Mouse (Mus musculus) layer of hippocampus, postnatal 36 days (tissue): ENCODE measurements at regions not wholly inside any gene's neighbourhood (a gene's known extent, or its start where the extent isn't known, plus 50 kb on each side); places are given as distances from the start of the nearest gene placed in this dataset.

Experiments
- DNase-seq, 2 experiments: peaks; one replicate each; pipeline ENCODE4 v3.0.0; 2022

DNA sequence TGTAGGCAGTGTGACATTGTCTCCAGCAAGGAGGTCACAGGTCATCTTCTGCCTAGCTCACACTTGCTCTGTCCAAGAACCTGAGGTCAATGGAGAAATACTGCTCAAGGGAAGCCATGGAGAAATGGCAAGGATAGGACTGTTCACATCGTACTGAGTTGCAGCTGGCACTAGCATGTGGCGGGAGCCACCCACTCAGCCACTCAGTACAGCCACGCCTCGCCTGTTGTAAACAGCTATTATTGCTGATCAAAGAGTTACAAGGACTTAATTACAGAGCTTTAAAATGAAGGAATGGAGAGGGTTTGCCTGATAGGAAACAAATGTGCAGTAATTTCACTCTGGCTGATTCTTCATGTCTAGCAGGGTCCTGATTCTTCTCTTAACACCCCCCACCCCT is 64.8 kb downstream of the Dll1 start:
- peak in 1 of 2 experiments; percentile 21 for DNase-seq

DNA sequence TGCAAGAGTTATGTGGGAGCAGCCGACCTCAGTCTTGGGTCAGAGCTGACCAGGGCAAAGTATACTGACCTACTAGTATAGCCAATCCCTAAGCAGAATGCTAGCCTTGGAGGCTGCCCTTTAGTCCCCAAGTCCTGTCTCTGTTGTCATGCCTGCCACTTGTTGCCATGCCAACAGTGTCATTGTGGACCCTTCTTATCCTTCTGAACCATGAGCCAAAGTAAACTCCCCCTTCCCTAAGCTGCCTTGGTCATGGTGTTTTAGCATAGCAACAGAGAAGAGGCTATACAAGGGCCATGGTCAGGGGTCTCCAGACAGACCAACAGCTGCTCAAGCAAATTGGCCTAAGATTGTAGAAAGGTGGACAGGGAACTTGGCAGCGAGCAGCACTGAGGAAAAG is 66.2 kb downstream of the Dll1 start:
- DNase-seq, result no peak

DNA sequence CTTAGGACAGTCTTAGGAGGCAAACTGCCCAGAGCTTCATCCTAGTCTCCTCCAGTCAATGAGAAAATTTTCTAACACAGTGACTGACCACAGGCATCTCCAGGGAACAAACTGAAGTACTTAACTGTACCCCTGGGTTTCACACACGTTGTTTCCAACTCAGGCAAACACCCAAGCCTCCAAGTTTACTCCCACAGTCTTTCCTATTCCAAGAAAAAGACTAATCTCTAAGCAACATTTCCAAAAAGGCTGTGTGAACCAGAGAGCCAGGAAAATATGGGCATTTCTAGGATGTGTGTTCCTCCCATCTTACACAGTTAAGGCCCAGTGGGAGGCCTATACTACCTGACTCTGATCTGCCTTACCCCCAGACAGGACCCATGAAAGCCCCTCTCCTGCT is 74.6 kb downstream of the Dll1 start:
- no peak for DNase-seq

DNA sequence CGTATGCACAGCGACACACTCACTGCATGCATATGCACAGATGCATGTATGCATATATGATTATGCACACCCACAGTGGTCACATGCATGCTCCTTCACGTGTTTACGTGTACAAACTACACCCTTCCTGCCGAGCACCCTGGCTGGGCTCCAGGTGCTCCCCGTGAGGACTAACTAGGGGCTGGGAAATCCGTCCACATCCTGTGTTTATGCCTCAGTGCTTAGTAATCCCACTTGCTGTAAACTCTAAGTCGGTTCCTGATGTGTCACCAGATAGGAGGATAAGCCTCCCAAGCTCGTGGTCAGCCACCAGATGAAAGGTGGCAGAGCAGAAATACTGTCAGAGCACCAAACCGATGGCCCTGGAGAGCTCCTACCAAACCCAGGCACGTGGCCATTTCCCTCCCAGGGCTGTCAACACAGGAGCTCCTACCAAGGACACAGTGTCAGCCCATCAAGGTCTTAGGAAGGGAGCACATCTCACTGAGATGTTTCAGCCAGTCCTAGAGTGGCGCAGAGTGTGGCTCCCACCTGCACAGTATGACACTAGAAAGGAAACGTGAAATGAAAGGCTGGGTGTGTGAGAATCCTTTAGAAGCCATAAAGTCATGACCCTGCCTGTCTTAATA is 76.8 kb downstream of the Dll1 start:
- no peak for DNase-seq

DNA sequence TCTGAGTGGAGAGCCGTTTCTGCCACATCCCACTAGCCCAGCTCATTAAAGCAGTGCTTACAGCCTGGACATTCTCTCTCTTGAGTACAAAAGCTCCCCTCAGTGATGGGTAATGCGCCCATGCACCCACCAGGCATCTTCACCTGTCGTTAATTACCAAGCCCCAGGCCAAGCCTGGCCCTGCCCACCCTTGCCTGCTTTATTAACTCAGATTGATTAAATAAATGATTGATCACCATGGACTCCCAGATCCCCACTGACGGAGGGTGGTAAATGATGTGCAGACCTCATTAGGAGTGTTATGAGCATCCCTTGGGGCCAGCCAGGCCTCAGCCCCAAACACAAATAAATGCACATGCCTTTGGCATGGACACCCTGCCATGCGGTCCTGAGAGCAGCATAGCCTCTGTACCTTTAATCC is 82.5 kb downstream of the Dll1 start:
- no peak for DNase-seq

DNA sequence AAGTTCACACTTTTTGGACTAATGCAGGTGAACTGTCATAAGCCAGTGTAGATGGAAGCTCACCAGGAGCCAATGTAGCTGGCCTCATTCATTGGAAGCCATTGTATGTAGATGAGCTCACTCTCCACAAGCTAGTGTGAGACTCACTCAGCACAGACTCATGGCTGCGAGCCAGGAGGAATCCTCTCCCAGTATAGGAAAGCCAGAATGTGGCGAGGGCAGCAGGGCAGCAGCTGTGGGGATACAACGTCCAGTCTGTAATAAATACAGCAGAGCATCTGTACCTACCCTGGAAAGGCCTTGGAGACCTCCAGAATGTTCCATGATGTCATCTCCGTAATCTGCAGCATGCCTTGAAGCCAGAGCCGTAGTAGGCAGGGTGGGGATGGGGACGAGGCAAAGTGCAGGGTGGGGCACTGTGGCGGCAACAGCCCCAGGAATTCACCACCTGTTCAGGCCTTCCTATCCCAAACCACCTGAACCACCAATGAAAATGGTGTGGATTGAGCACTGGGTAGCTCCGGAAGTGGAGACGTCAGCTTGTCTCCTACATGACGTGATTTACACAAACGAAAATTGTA is 84.1 kb downstream of the Dll1 start:
- DNase-seq, result no peak

DNA sequence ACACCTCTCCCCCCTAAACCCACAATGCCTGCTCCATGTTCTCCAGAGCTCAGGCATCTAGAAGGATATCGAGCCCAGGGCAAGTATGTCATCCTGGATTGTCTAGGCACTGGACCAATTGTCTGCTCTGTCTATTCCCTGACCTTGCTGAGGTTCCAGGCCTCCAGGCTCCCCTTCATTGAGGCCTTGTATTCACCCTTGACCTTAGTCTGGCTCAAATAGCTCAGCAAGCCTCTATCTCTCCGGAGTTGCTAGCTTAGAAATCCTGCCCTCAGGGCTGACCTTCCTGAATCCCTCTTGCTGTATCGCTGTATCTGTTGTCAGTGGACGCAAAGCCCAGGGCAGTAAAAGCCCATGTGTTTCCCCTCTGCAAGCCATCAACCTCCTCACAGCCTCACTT is 85.0 kb downstream of the Dll1 start:
- no peak for DNase-seq

DNA sequence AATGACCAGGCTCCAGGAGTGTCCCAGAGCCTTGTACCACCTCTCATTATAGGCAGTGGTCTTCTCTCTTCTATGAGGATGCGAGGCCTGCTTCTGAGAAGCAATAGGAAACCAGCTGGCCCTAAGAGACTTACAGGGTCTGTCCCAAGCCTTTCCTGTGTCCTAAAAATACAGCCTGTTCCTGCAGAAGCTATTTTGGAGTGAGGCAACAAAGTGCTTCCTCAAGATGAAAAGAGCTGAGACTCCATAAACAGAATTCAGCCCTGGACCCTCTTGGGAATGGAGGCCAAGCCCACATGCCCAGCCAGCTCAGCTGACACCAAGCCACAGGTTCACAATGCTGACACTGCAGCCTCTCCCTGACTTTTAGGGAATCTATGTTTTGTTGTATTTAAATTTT is 86.3 kb downstream of the Dll1 start:
- no peak for DNase-seq

DNA sequence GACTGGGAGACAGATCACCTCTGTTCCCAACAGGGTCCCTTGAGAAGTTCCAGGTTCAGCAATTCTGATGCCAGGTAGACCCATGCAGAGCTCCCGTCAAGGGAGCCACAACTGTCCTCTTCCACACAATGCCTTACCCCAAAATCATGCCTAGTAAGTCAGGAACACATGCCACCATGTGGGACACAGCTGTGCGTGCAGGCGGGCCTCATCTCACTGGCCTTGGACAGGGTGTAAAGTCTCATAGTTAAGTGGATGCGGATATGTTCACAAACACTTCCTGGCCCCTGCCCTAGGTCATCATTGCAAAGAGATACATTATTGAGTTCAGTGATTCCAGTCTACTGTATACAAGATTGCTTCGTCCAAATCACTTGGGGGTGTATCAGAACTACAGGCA is 87.6 kb downstream of the Dll1 start:
- DNase-seq, result no peak

DNA sequence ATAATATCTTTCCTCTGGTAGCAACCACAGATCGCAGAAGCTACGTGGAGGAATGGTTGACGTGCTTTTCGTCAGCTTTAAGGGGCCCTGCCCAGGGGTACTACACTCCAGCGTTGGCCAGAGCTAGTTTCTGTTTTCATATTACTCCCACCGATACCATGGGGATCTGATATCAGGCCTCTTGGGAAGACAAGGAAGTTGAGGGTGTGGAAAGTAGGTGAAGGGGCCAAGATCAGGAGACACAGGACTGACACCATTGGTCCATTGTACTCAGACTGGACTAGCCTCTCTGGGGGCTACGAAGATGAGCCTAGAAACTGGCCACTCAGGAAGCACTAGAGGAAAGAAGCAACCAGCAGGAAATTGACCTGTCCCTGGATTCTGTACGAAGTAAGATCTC is 88.0 kb downstream of the Dll1 start:
- no peak for DNase-seq

DNA sequence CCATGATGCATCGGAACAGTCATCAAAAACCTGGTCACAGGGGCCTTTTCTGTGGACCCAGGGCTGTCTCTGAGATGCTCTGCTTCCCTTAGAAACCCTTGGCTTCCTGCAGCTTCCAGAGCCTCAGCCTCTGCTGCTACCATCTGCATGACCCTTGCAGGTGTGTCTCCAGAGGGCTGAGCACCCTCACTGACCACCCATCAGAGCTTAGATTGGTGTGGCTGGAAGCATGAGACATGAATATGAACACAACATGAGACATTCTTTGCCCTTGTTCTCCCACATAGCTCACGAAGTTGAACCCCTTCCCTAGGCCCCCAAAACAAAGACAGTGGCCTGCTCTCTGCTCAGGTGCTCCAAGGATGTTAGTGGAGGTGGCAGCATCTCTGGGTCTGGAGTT is 90.1 kb downstream of the Dll1 start:
- DNase-seq, result no peak

DNA sequence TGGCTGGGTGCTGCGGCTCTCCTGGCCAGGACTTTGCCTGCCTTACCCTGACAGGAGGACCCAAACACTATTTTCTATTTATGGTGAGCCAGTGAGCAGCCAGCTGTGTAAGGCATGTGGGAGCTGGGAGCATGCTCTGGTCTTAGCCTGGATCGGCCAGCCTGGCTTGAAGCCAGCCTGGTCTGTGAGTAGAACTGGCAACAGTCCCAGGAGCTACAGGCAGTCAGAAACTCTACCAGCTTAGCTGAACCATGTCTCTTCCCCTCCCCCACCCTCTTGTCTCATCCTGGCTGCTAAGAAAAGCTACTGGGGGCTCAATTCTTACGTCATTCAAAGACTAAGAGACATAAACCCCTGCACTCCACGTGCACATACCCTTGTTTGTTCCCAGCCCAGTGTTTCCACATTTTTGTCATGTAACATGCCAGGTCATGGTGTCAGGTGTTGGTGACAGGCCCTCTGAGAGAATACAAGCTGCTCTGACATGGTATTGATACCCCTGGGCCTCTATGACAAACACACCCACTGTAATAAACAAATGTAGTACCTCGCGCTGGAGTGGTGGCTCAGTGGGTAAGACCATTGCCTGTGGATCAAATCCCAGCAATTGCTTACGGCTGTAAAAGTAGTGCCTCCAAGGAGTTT is 91.2 kb downstream of the Dll1 start:
- peak; percentile 29 to 33 for DNase-seq

DNA sequence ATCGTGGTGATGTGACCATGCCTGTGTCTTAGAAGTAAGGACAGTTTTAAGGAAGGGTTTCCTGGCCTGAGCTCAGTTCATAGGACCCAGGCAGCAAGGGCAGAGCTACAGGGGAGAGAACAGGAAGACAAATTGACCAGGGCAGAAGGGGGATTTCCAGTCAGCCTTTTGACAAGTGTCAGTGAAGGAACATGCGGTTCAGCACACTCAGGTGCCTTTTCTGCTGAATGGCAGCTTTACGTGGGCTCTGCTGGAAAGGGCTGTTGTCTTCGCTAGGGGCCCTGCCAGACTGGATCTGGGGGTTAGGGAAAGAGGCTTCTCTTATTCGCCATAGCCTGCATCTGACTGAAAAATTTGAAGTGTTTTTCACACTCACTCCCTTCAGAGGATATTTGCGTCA is 106.8 kb downstream of the Dll1 start:
- no peak for DNase-seq

DNA sequence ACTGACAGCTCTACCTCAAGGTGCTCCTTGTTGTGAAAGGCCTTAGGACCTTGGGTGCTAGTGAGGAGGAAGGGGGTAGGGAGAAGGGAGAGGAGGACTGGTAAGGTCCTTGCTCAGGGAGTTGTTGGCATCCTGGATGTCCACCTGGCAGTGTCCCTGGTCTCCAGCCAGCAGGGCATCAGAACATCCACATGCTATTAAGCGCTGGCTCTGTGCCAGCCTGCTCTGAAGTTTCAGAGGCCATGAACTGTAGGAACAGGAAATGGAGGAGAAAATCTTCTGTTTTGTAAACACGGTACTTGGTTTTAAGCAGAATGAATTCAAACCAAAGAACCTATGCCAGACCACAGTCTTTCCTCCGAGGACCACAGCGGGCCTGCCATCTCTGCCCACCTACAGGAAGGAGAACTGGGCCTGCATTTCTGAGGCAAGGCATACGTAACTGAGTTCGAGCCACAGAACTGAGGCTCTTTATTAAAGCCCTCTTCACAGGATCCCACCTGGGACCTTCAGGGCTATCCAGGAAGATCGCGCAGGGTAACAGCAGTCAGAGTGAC is 107.5 kb downstream of the Dll1 start:
- DNase-seq, result no peak

DNA sequence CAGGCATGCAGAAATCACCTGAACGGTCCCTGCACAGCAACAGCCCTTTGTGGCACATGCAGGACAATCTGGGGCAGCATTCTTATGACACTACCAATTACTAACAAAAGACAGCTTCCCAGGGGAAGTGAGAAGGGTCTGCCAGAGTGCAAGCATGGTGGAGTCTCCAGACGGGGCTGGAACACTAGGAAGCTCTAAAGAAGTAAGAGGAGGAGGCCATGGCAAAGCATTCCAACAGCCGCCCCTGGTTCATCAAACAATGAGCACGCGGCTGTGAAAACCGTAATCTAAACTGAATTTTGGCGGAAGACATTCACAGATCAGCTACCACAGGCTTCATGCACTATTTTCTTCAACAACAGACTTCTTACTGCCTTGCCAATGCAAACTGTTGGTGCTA is 109.0 kb downstream of the Dll1 start:
- no peak for DNase-seq

DNA sequence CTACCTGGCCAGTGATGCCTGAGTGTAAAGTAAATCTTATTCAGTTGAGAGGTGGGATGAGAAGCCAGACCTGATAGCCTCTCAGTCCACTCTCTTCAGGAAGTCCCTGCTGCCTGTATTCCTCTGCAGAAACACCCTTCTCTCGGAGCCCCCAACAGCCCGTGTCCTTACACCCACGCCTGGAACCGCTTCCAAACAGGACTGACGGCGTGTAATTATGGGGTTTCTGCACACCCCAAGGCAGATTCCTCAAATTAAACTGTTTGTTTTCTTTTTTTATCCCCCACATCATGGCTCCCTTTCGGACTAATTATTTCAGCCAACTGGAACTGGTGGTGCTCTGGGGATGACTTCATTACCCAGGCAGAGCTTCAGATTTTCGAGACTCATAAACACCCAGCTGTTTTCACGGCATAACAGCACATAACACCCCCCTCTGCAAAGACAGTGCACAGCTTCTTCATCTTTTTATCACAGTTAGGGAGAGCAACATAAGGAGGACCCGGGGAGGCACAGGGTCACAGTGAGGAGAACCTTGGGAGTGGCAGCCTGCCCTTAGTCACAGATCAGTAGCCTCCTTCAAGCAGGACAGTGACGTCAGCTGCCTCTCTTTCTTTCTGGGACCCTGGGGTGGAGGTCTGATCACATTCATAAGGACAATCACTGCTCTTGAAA is 117.1 kb downstream of the Dll1 start:
- DNase-seq, result no peak

DNA sequence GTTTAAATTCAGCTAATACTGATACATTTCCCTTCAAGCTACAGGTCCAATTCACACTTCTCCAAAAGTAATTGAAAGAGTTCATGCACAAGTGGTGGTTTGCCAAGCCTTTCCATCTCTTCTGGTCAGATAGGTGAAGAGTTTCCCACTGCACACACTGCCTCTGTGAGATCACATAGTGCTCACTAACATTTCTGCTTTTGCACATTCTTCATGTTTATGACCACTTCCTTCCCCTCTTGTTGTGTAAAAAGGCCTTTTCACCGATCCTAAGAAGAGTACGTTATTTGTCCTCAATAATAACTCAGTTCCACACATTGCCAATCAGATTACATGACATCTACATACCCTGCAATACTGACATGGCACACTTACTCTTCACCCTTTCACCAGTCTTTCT is 120.8 kb downstream of the Dll1 start:
- no peak for DNase-seq

DNA sequence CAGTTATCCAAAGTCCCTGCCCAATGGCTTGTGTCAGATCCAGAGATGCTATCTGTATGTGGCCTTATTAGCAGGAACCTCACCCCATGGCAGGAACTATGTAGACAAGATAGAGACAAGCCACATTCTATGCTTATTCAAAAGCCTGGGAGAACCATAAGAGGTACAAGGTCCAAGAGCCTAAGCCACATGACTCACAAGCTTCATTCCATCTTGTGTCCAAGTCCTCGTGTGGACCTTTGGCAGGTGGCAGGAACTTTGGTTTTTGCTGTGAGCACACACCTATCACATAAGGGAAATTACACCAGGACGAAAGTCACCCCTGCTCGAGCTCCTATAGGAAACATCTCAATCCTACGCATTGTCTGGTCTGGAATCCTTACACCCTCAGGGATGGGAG is 122.9 kb downstream of the Dll1 start:
- DNase-seq, result no peak

DNA sequence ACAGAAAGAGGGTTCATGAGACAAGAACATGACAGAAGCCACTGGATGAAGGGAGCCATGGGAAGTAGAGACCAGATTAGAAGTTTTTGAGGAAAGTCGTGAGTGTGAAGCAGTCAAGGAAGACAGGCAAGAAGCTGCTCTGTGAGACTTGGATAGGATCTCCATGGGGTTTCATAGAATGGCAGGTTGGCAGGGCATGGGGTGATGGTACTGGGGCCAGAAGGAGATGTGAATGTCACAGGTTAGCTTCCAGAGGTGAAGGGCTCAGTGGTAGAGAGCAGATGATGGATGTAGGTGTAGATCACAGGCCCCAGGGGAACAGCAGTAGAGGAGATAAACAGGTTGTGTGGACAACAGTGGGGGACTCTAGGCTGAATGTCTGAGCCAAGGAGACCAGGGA is 123.4 kb downstream of the Dll1 start:
- no peak for DNase-seq

DNA sequence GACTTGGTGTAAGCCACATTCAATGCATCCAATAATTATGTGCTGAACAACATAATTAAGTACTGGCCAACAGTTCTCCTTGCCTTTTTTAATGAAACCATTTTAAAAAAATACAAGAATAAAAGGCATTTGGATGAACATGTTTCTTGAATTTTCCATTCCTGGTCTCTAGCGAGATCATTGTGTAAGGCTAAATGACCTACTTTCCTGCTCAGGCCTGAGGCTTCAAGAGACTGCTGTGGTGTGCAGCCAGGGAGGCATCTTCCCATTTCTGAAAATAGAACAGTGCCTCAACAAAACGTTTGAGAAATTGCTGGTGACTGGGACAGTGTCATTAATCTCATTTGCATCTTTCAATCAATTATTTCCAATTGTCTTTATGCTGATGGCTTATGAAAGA is 124.5 kb downstream of the Dll1 start:
- DNase-seq, result no peak

DNA sequence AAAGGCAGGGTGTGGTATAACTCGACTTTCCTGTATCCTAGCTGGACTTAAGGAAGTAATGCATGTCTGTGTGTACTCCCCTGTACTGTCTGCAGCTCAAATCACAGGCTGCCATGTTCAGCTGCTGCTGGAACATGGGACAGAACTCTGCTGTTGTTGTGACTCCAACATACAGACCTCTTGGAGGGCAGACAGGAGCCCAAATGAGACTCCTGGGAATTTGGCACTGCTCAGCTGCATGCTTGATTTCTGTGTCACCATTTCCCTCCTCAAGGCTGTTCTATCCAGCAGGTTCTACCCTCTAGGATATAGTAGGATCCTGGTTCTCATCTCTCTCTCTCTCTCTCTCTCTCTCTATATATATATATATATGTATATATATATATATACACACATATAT is 125.0 kb downstream of the Dll1 start:
- no peak for DNase-seq

DNA sequence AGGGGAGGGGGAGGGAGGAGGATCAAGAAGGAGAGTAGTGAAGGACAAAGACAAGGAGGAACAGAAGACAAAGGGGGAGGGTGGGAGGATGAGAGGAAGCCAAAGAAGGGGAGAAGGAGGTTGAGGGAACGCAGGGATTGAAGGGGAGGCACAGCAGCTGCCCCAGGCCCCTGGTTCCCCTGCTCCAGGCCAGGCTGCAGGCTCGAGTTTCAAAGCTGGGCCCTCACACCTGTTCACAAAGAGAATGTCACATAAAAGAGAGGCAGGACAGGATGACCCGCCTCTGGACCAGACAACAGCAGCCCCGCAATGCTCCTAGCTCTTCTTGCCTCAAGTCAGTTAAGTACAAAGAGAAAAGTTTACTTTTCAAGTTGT is 128.3 kb downstream of the Dll1 start:
- DNase-seq, result no peak

DNA sequence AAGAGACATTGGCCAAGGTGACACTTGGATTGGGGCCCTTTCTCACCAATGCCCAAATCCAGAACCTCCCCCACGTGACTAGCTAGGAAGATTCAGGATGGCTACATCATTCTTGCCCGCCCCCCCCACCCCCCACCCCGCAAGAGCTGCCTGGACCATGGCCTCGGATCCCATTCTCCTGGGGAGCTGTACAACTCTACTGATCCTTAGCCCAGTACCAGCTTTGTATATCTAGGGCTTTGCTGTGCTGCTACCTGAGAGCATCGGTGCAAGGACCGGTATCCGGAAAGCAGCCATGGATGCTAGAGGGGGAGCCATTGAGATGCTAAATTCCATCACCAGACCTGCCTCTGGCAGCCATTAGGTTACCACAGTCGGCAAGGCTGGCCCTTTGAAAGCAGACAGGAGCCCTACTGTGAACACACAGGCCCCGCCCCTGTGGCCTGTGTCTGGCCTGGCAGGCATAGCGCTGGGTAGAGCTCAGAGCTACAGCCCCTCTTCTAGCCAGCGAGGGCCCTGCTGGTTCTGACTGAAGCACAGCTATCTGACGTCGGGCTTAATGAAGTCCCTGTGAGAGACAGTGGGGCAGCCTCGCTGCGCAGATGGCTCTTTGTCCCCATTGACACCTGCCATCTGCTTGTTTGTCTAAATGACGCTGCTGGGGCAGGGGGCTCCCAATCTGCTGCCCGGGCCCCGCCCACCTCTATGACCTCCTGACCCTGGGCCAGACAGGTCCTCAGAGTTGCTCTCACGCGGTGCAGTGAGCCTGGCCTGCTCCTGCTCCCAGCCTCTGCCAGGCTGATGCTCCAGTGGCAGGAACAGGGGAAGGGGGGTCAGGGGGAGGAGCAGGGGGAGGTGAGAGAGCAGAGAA is 128.9 kb downstream of the Dll1 start:
- DNase-seq, result no peak
